Mouse (Mus musculus) CH12.LX (cell line): ENCODE data around the gene 3100002H09Rik.

Source experiments
- CHD2 ChIP-seq: IDR thresholded peaks from 2 replicates; pipeline ENCODE4 v1.6.1; 2011; ENCODE audit warnings: low read length, improper control_type of control experiment
- CTCF ChIP-seq, 2 experiments: IDR thresholded peaks in 1 of 2; conservative IDR thresholded peaks in 1 of 2; 2 replicates each; pipeline ENCODE4 v1.5.1; 2011 to 2012; ENCODE audit warnings: low read depth in 2 of 2, low read length in 2 of 2, improper control_type of control experiment in 1 of 2, inconsistent platforms in 1 of 2, mild to moderate bottlenecking in 1 of 2, moderate library complexity in 1 of 2
- GABPA ChIP-seq: IDR thresholded peaks from 2 replicates; pipeline ENCODE4 v1.6.1; 2012; ENCODE audit warnings: low read depth, low read length, improper control_type of control experiment, inconsistent platforms; ENCODE audit not compliant: insufficient replicate concordance
- HCFC1 ChIP-seq: IDR thresholded peaks from 2 replicates; pipeline ENCODE4 v1.6.1; 2012; ENCODE audit warnings: low read depth, mild to moderate bottlenecking, inconsistent platforms, low read length, improper control_type of control experiment
- MAFK ChIP-seq: IDR thresholded peaks from 2 replicates; pipeline ENCODE4 v1.6.1; 2011; ENCODE audit warnings: low read length, improper control_type of control experiment; ENCODE audit not compliant: insufficient replicate concordance
- MAZ ChIP-seq: IDR thresholded peaks from 2 replicates; pipeline ENCODE4 v1.6.1; 2012; ENCODE audit warnings: low read depth, mild to moderate bottlenecking, inconsistent platforms, low read length, improper control_type of control experiment, moderate library complexity
- TCF12 ChIP-seq: IDR thresholded peaks from 2 replicates; pipeline ENCODE4 v1.6.1; 2014; ENCODE audit warnings: low read depth, mild to moderate bottlenecking, inconsistent platforms, low read length, improper control_type of control experiment
- ZC3H11A ChIP-seq: IDR thresholded peaks from 2 replicates; pipeline ENCODE4 v1.6.1; 2012; ENCODE audit warnings: low read depth, mild to moderate bottlenecking, inconsistent platforms, low read length, improper control_type of control experiment

DNA sequence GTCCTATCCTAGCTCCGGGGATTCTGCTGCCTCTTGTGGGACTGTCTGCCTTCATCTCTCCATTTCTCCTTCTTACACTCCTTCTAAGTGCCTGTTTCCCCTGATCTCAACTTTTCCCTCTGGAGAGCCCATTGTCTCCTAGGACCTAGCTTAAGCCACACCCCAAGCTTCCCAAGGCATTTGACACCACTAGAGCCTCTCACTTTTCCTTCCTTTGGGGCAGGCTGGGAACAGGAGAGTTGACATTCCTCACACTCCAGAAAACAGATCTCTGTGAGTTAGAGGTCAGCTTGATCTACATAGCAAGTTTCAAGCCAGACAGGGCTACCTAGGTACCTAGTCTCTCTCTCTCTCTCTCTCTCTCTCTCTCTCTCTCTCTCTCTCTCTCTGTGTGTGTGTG lies 3.6 kb upstream of the 3100002H09Rik start:
- TF ChIP-seq ZC3H11A (no peak), TCF12 (no peak), GABPA (no peak), CHD2 (no peak), CTCF (conservative IDR thresholded peaks at IDR 0.05 in 1 of 2, IDR thresholded peaks at IDR 0.05 in 1 of 2; ENCODE audit: low read depth in 2 of 2, low read length in 2 of 2) (no peak), MAFK (no peak), MAZ (no peak), HCFC1 (no peak)
